Mouse (Mus musculus) hindbrain, embryonic 13.5 days (tissue): ENCODE measurements at regions not wholly inside any gene's neighbourhood (a gene's known extent, or its start where the extent isn't known, plus 50 kb on each side); places are given as distances from the start of the nearest gene placed in this dataset.
"Not testable (repeated sequence)": the region's sequence is repeated elsewhere in the genome, so short reads cannot be mapped to it uniquely, and the experiment has no call there.

Experiments
- ATAC-seq: fragments of 200-750 bp; cut with Nextera tagmentation; 2 replicates; pipeline ENCODE4 v1.8.0; 2017; ENCODE audit warnings: moderate TSS enrichment; ENCODE audit not compliant: low FRiP score
- H3K27ac ChIP-seq: fragments of 300-500 bp; sonication (generic); 2 replicates; pipeline ENCODE4 v1.5.1; 2015; ENCODE audit warnings: inconsistent platforms, mild to moderate bottlenecking, moderate library complexity
- H3K27me3 ChIP-seq: fragments of 300-500 bp; sonication (generic); 2 replicates; pipeline ENCODE4 v1.6.1; 2015; ENCODE audit warnings: mild to moderate bottlenecking, inconsistent platforms
- H3K36me3 ChIP-seq: fragments of 300-500 bp; sonication (generic); 2 replicates; pipeline ENCODE4 v1.6.1; 2015; ENCODE audit warnings: mild to moderate bottlenecking, inconsistent platforms
- H3K4me1 ChIP-seq: fragments of 300-500 bp; sonication (generic); replicated peaks from 2 replicates; pipeline ENCODE4 v1.6.1; 2015; ENCODE audit warnings: inconsistent platforms
- H3K4me2 ChIP-seq: fragments of 300-500 bp; sonication (generic); 2 replicates; pipeline ENCODE4 v1.6.1; 2015; ENCODE audit warnings: inconsistent platforms, mild to moderate bottlenecking, moderate library complexity
- H3K4me3 ChIP-seq: fragments of 300-500 bp; sonication (generic); 2 replicates; pipeline ENCODE4 v1.5.1; 2015; ENCODE audit warnings: mild to moderate bottlenecking, inconsistent platforms
- H3K9ac ChIP-seq: fragments of 300-500 bp; sonication (generic); 2 replicates; pipeline ENCODE4 v1.6.1; 2015; ENCODE audit warnings: mild to moderate bottlenecking, inconsistent platforms
- H3K9me3 ChIP-seq: fragments of 300-500 bp; sonication (generic); 2 replicates; pipeline ENCODE4 v1.6.1; 2016; ENCODE audit warnings: inconsistent platforms
- WGBS: fragments of 180-500 bp; shearing (Covaris S2); methylation state at CpG from one replicate; pipeline ENCODE4 v1.1.7; 2015; 5-methylcytosine and 5-hydroxymethylcytosine counted together

- Histone ChIP-seq H3K27ac (no peak overlapping the region), H3K36me3 (no peaks in the 10 kb centered on the region), H3K4me1 (no peaks in the 10 kb centered on the region), H3K9me3 (no peaks in the 10 kb centered on the region), H3K4me3 (no peak overlapping the region), H3K27me3 (no peaks in the 10 kb centered on the region), H3K4me2 (no peak overlapping the region), H3K9ac (no peak overlapping the region)
- WGBS = 52% methylated on average over 5 of the region's 5 CpGs
- no peak for ATAC-seq
These were observed 317.3 kb upstream of the 4933412E24Rik start for GRCm38 (mm10) chr15:60333573-60334306.

- Histone ChIP-seq H3K27ac (no peak overlapping the region), H3K4me3 (no peak overlapping the region), H3K36me3 (no peaks in the 10 kb centered on the region), H3K27me3 (no peaks in the 10 kb centered on the region), H3K4me2 (no peak overlapping the region), H3K4me1 (no peaks in the 10 kb centered on the region), H3K9ac (no peak overlapping the region), H3K9me3 (no peaks in the 10 kb centered on the region)
- WGBS = 88% methylated on average over 2 of the region's 2 CpGs
- ATAC-seq = no peak
These were observed 301.2 kb upstream of the 4933412E24Rik start for GRCm38 (mm10) chr15:60317577-60317976.

GRCm38 (mm10) chr15:60315210-60315609 lies 298.8 kb upstream of the 4933412E24Rik start:
- H3K27ac ChIP-seq = no peak overlapping the region
- no peaks in the 10 kb centered on the region for H3K27me3 ChIP-seq
- no peaks in the 10 kb centered on the region for H3K36me3 ChIP-seq
- H3K9me3 ChIP-seq = no peaks in the 10 kb centered on the region
- H3K9ac ChIP-seq = no peak overlapping the region
- no peaks in the 10 kb centered on the region for H3K4me1 ChIP-seq
- ATAC-seq = no peak
- 81% methylated on average over 5 of the region's 5 CpGs for WGBS
- no peak overlapping the region for H3K4me2 ChIP-seq
- no peak overlapping the region for H3K4me3 ChIP-seq

GRCm38 (mm10) chr15:60309909-60310308 lies 293.5 kb upstream of the 4933412E24Rik start:
- ATAC-seq = 0 out of 2 replicates have a peak, but pooled peaks have one; percentile 39
- WGBS = 81% methylated on average over 3 of the region's 3 CpGs

GRCm38 (mm10) chr15:60308968-60309367 lies 292.6 kb upstream of the 4933412E24Rik start:
- Histone ChIP-seq H3K36me3 (no peaks in the 10 kb centered on the region), H3K9ac (no peak overlapping the region), H3K4me1 (no peaks in the 10 kb centered on the region), H3K4me2 (no peak overlapping the region), H3K27me3 (no peaks in the 10 kb centered on the region), H3K27ac (no peak overlapping the region), H3K9me3 (no peaks in the 10 kb centered on the region), H3K4me3 (no peak overlapping the region)
- WGBS = 59% methylated on average over 1 of the region's 1 CpGs
- no peak for ATAC-seq

More at GRCm38 (mm10) chr15:60309909-60310308, 293.5 kb upstream of the 4933412E24Rik start:
- Histone ChIP-seq H3K4me1 (no peaks in the 10 kb centered on the region), H3K36me3 (no peaks in the 10 kb centered on the region), H3K27ac (no peak overlapping the region), H3K27me3 (no peaks in the 10 kb centered on the region), H3K4me2 (no peak overlapping the region), H3K4me3 (no peak overlapping the region), H3K9ac (no peak overlapping the region), H3K9me3 (no peaks in the 10 kb centered on the region)

- H3K36me3 ChIP-seq = no peaks in the 10 kb centered on the region
- H3K27me3 ChIP-seq = no peaks in the 10 kb centered on the region
- no peaks in the 10 kb centered on the region for H3K4me1 ChIP-seq
- no peak for ATAC-seq
- no peaks in the 10 kb centered on the region for H3K9me3 ChIP-seq
- H3K27ac ChIP-seq = no peak overlapping the region
- no peak overlapping the region for H3K9ac ChIP-seq
- no peak overlapping the region for H3K4me2 ChIP-seq
- no peak overlapping the region for H3K4me3 ChIP-seq
- WGBS = 79% methylated on average over 2 of the region's 2 CpGs
These were observed 291.7 kb upstream of the 4933412E24Rik start for GRCm38 (mm10) chr15:60308126-60308525.

GRCm38 (mm10) chr15:60303501-60303900 lies 287.1 kb upstream of the 4933412E24Rik start:
- Histone ChIP-seq H3K9me3 (no peaks in the 10 kb centered on the region), H3K4me2 (no peak overlapping the region), H3K4me3 (no peak overlapping the region), H3K27ac (no peak overlapping the region), H3K4me1 (no peaks in the 10 kb centered on the region), H3K27me3 (no peaks in the 10 kb centered on the region), H3K9ac (no peak overlapping the region), H3K36me3 (no peaks in the 10 kb centered on the region)
- 68% methylated on average over 4 of the region's 4 CpGs for WGBS
- ATAC-seq = no peak

GRCm38 (mm10) chr15:60301939-60302338 lies 285.5 kb upstream of the 4933412E24Rik start:
- Histone ChIP-seq H3K36me3 (no peaks in the 10 kb centered on the region), H3K9ac (no peak overlapping the region), H3K4me2 (no peak overlapping the region), H3K27me3 (no peaks in the 10 kb centered on the region), H3K4me3 (no peak overlapping the region), H3K4me1 (no peaks in the 10 kb centered on the region), H3K9me3 (no peaks in the 10 kb centered on the region), H3K27ac (no peak overlapping the region)
- 88% methylated on average over 4 of the region's 4 CpGs for WGBS
- no peak for ATAC-seq

- no peak overlapping the region for H3K4me3 ChIP-seq
- H3K4me2 ChIP-seq = no peak overlapping the region
- no peak overlapping the region for H3K27ac ChIP-seq
- 17% methylated on average over 4 of the region's 4 CpGs for WGBS
- 0 out of 2 replicates have a peak, but pooled peaks cover 3% of the 10 kb centered on the region for H3K4me1 ChIP-seq
- no peaks in the 10 kb centered on the region for H3K27me3 ChIP-seq
- no peak overlapping the region for H3K9ac ChIP-seq
- H3K36me3 ChIP-seq = no peaks in the 10 kb centered on the region
- ATAC-seq = no peak
- no peaks in the 10 kb centered on the region for H3K9me3 ChIP-seq
These were observed 268.9 kb upstream of the 4933412E24Rik start for GRCm38 (mm10) chr15:60285321-60285720.

- H3K4me3 ChIP-seq = no peak overlapping the region
- no peaks in the 10 kb centered on the region for H3K9me3 ChIP-seq
- H3K36me3 ChIP-seq = no peaks in the 10 kb centered on the region
- no peaks in the 10 kb centered on the region for H3K27me3 ChIP-seq
- no peak overlapping the region for H3K9ac ChIP-seq
- no peak overlapping the region for H3K4me2 ChIP-seq
- no peak for ATAC-seq
- 58% methylated on average over 2 of the region's 2 CpGs for WGBS
- H3K4me1 ChIP-seq = no peaks in the 10 kb centered on the region
- H3K27ac ChIP-seq = no peak overlapping the region
These were observed 264.0 kb upstream of the 4933412E24Rik start for GRCm38 (mm10) chr15:60280378-60280777.

GRCm38 (mm10) chr15:60253661-60254060 lies 237.2 kb upstream of the 4933412E24Rik start:
- not testable (repeated sequence) for H3K27ac ChIP-seq, H3K4me1 ChIP-seq, H3K9ac ChIP-seq, H3K36me3 ChIP-seq, ATAC-seq, H3K9me3 ChIP-seq, H3K4me2 ChIP-seq, H3K4me3 ChIP-seq, H3K27me3 ChIP-seq

- Histone ChIP-seq H3K4me2 (no peak overlapping the region), H3K36me3 (no peaks in the 10 kb centered on the region), H3K4me1 (no peaks in the 10 kb centered on the region), H3K27me3 (no peaks in the 10 kb centered on the region), H3K27ac (no peak overlapping the region), H3K4me3 (no peak overlapping the region), H3K9me3 (no peaks in the 10 kb centered on the region), H3K9ac (no peak overlapping the region)
- no peak for ATAC-seq
- 75% methylated on average over 4 of the region's 4 CpGs for WGBS
These were observed 210.0 kb upstream of the 4933412E24Rik start for GRCm38 (mm10) chr15:60226335-60226938.

GRCm38 (mm10) chr15:60195070-60195469 lies 178.7 kb upstream of the 4933412E24Rik start:
- no peak for ATAC-seq
- H3K27ac ChIP-seq = no peak overlapping the region
- H3K27me3 ChIP-seq = no peaks in the 10 kb centered on the region
- H3K9ac ChIP-seq = no peak overlapping the region
- H3K36me3 ChIP-seq = no peaks in the 10 kb centered on the region
- no peak overlapping the region for H3K4me3 ChIP-seq
- no peaks in the 10 kb centered on the region for H3K9me3 ChIP-seq
- H3K4me2 ChIP-seq = no peak overlapping the region
- H3K4me1 ChIP-seq = no peaks in the 10 kb centered on the region
